Mouse (Mus musculus) embryonic facial prominence, embryonic 14.5 days (tissue): Measurements from ENCODE around the gene Cntnap1. TPM values are rescaled to one million over a fixed set of nuclear protein-coding genes. Genes with fewer than 3 reads are reported as not detected.

Source experiments
- ATAC-seq: fragments of 200-750 bp; cut with Nextera tagmentation; 2 replicates; pipeline ENCODE4 v1.8.0; 2017; ENCODE audit warnings: low read depth, moderate number of reproducible peaks, moderate TSS enrichment
- DNase-seq: peaks from one replicate; pipeline ENCODE4 v3.0.0-alpha.2; 2015; ENCODE audit warnings: low spot score
- H3K27ac ChIP-seq: fragments of 300-500 bp; sonication (generic); replicated peaks from 2 replicates; pipeline ENCODE4 v1.5.1; 2014; ENCODE audit warnings: low read depth, mild to moderate bottlenecking, low read length, moderate library complexity
- H3K27me3 ChIP-seq: fragments of 300-500 bp; sonication (generic); replicated peaks from 2 replicates; pipeline ENCODE4 v1.6.1; 2014; ENCODE audit warnings: low read length; ENCODE audit not compliant: control insufficient read depth, insufficient read depth
- H3K36me3 ChIP-seq: fragments of 300-500 bp; sonication (generic); 2 replicates; pipeline ENCODE4 v1.6.1; 2014; ENCODE audit warnings: low read length, mixed read lengths; ENCODE audit not compliant: control insufficient read depth, insufficient read depth
- H3K4me1 ChIP-seq: fragments of 300-500 bp; sonication (generic); 2 replicates; pipeline ENCODE4 v1.6.1; 2014; ENCODE audit warnings: antibody characterized with exemption, low read length; ENCODE audit not compliant: control insufficient read depth, insufficient read depth
- H3K4me2 ChIP-seq: fragments of 300-500 bp; sonication (generic); 2 replicates; pipeline ENCODE4 v1.6.1; 2014; ENCODE audit warnings: low read depth, mild to moderate bottlenecking, low read length, moderate library complexity, mixed read lengths
- H3K4me3 ChIP-seq: fragments of 300-500 bp; sonication (generic); 2 replicates; pipeline ENCODE4 v1.5.1; 2014; ENCODE audit warnings: low read depth, mild to moderate bottlenecking, low read length
- H3K9ac ChIP-seq: fragments of 300-500 bp; sonication (generic); 2 replicates; pipeline ENCODE4 v1.6.1; 2014; ENCODE audit warnings: low read depth, mild to moderate bottlenecking, low read length, moderate library complexity, mixed read lengths
- H3K9me3 ChIP-seq: fragments of 300-500 bp; sonication (generic); 2 replicates; pipeline ENCODE4 v1.6.1; 2016; ENCODE audit warnings: low read length; ENCODE audit not compliant: control insufficient read depth
- WGBS: fragments of 180-500 bp; shearing (Covaris S2); extraction: QIAGEN DNeasy Blood & Tissue Kit; methylation state at CpG from one replicate; pipeline ENCODE4 v1.1.7; 2014; 5-methylcytosine and 5-hydroxymethylcytosine counted together
- polyA plus RNA-seq: library from polyadenylated mRNA; unstranded; fragments of >200 nt; fragmentation: Nextera tagmentation; extraction: Ambion mirVana; gene quantifications from 2 replicates; pipeline ENCODE4 v1.2.1, GENCODE M21; 2014

Gene Cntnap1
- polyA plus RNA-seq, 1 experiment from 2014 or later, result 1.9 TPM

- peak overlapping the region; percentile 63 for H3K9ac ChIP-seq
- peaks cover 39% of the 10 kb centered on the region for H3K4me1 ChIP-seq
- peaks cover 11% of the 10 kb centered on the region for H3K36me3 ChIP-seq
- ATAC-seq (peak; percentile 68), DNase-seq (peak; percentile 95)
- H3K4me3 ChIP-seq, result peak overlapping the region; percentile 52
- peak overlapping the region; percentile 84 for H3K4me2 ChIP-seq
- peaks cover 60% of the 10 kb centered on the region for H3K27me3 ChIP-seq
- H3K9me3 ChIP-seq, result no peaks in the 10 kb centered on the region
- WGBS, result under 1% methylated on average over 31 of the region's 31 CpGs
- H3K27ac ChIP-seq, result peak overlapping the region; percentile 88
Observed at GRCm38 (mm10) chr11:101171721-101172433, 1.6 kb downstream of the Cntnap1 start.

GRCm38 (mm10) chr11:101172434-101172815 lies 2.1 kb downstream of the Cntnap1 start:
- Histone ChIP-seq H3K27ac (peak overlapping the region; percentile 88), H3K27me3 (peaks cover 60% of the 10 kb centered on the region), H3K4me1 (peaks cover 42% of the 10 kb centered on the region), H3K9ac (peak overlapping the region; percentile 63), H3K36me3 (peaks cover 5% of the 10 kb centered on the region), H3K4me2 (peak overlapping the region; percentile 84), H3K4me3 (peak overlapping the region; percentile 52), H3K9me3 (no peaks in the 10 kb centered on the region)
- no peak for DNase-seq
- no peak for ATAC-seq
- WGBS, result 6% methylated on average over 5 of the region's 5 CpGs

- peak overlapping the region; percentile 24 for H3K27ac ChIP-seq
- ATAC-seq (no peak), DNase-seq (peak; percentile 78)
- H3K9ac ChIP-seq, result no peak overlapping the region
- H3K27me3 ChIP-seq, result peaks cover 60% of the 10 kb centered on the region
- peaks cover 42% of the 10 kb centered on the region for H3K4me1 ChIP-seq
- H3K36me3 ChIP-seq, result no peaks in the 10 kb centered on the region; the same call in 1 of the 2 replicates
- H3K4me2 ChIP-seq, result peak overlapping the region; percentile 84
- H3K4me3 ChIP-seq, result peak overlapping the region; percentile 37
- WGBS, result 3% methylated on average over 11 of the region's 11 CpGs
- no peaks in the 10 kb centered on the region for H3K9me3 ChIP-seq
Observed at GRCm38 (mm10) chr11:101173112-101173511, 2.8 kb downstream of the Cntnap1 start.

GRCm38 (mm10) chr11:101173631-101174388 lies 3.5 kb downstream of the Cntnap1 start:
- peak overlapping the region; percentile 37 for H3K4me3 ChIP-seq
- peak overlapping the region; percentile 62 for H3K9ac ChIP-seq
- H3K9me3 ChIP-seq, result no peaks in the 10 kb centered on the region
- peaks cover 57% of the 10 kb centered on the region for H3K27me3 ChIP-seq
- H3K36me3 ChIP-seq, result no peaks in the 10 kb centered on the region
- peaks cover 39% of the 10 kb centered on the region for H3K4me1 ChIP-seq
- 1% methylated on average over 52 of the region's 61 CpGs for WGBS
- DNase-seq, result peak; percentile 82
- H3K27ac ChIP-seq, result peak overlapping the region; percentile 24; the same call in 1 of the 2 replicates
- peak overlapping the region; percentile 84 for H3K4me2 ChIP-seq
- peak; percentile 45 for ATAC-seq

- Histone ChIP-seq H3K9me3 (no peaks in the 10 kb centered on the region), H3K4me1 (peaks cover 34% of the 10 kb centered on the region), H3K27me3 (peaks cover 51% of the 10 kb centered on the region), H3K9ac (peak overlapping the region; percentile 62; the same call in 1 of the 2 replicates), H3K36me3 (no peaks in the 10 kb centered on the region), H3K4me3 (peak overlapping the region; percentile 37; the same call in 1 of the 2 replicates), H3K27ac (no peak overlapping the region), H3K4me2 (peak overlapping the region; percentile 84)
- 21% methylated on average over 5 of the region's 9 CpGs for WGBS
- ATAC-seq (no peak), DNase-seq (no peak)
Observed at GRCm38 (mm10) chr11:101174389-101174745, 4.0 kb downstream of the Cntnap1 start.

GRCm38 (mm10) chr11:101174851-101175628 lies 4.7 kb downstream of the Cntnap1 start, which contains the start of gene Ccr10:
Gene Ccr10 (minus strand): TSS chr11:101175443.
- 20% methylated on average over 14 of the region's 14 CpGs for WGBS
- H3K4me1 ChIP-seq, result peaks cover 30% of the 10 kb centered on the region
- no peaks in the 10 kb centered on the region for H3K36me3 ChIP-seq
- H3K27me3 ChIP-seq, result peaks cover 44% of the 10 kb centered on the region
- H3K27ac ChIP-seq, result no peak within 1 kb of the TSS
- DNase-seq, result peak; percentile 59
- no peaks in the 10 kb centered on the region for H3K9me3 ChIP-seq
- peak within 1 kb of the TSS; percentile 37 for H3K4me3 ChIP-seq
- H3K4me2 ChIP-seq, result peak within 1 kb of the TSS; percentile 84
- no peak for ATAC-seq
- peak within 1 kb of the TSS; percentile 62; the same call in 1 of the 2 replicates for H3K9ac ChIP-seq

GRCm38 (mm10) chr11:101175636-101176116 lies 5.4 kb downstream of the Cntnap1 start:
- H3K9ac ChIP-seq, result peak overlapping the region; percentile 28; the same call in 1 of the 2 replicates
- H3K27me3 ChIP-seq, result peaks cover 41% of the 10 kb centered on the region
- H3K9me3 ChIP-seq, result no peaks in the 10 kb centered on the region
- H3K4me2 ChIP-seq, result peak overlapping the region; percentile 58
- no peaks in the 10 kb centered on the region for H3K36me3 ChIP-seq
- ATAC-seq (no peak), DNase-seq (no peak)
- H3K4me3 ChIP-seq, result peak overlapping the region; percentile 29
- H3K27ac ChIP-seq, result no peak overlapping the region
- WGBS, result 8% methylated on average over 11 of the region's 11 CpGs
- peaks cover 30% of the 10 kb centered on the region for H3K4me1 ChIP-seq

- H3K4me1 ChIP-seq, result peaks cover 30% of the 10 kb centered on the region
- 1% methylated on average over 20 of the region's 25 CpGs for WGBS
- peak overlapping the region; percentile 58 for H3K4me2 ChIP-seq
- H3K9me3 ChIP-seq, result no peaks in the 10 kb centered on the region
- H3K4me3 ChIP-seq, result peak overlapping the region; percentile 29
- no peak for DNase-seq
- 0 out of 2 replicates have a peak overlapping the region, but pooled peaks have one; percentile 17 for H3K9ac ChIP-seq
- peaks cover 41% of the 10 kb centered on the region for H3K27me3 ChIP-seq
- no peaks in the 10 kb centered on the region for H3K36me3 ChIP-seq
- ATAC-seq, result no peak
- H3K27ac ChIP-seq, result no peak overlapping the region
Observed at GRCm38 (mm10) chr11:101176117-101176691, 5.9 kb downstream of the Cntnap1 start.
